Mouse (Mus musculus): Measurements from ENCODE around the gene Rps3.
"Not testable (repeated sequence)": the region's sequence is repeated elsewhere in the genome, so short reads cannot be mapped to it uniquely, and the experiment has no call there.

Gene Rps3

DNA sequence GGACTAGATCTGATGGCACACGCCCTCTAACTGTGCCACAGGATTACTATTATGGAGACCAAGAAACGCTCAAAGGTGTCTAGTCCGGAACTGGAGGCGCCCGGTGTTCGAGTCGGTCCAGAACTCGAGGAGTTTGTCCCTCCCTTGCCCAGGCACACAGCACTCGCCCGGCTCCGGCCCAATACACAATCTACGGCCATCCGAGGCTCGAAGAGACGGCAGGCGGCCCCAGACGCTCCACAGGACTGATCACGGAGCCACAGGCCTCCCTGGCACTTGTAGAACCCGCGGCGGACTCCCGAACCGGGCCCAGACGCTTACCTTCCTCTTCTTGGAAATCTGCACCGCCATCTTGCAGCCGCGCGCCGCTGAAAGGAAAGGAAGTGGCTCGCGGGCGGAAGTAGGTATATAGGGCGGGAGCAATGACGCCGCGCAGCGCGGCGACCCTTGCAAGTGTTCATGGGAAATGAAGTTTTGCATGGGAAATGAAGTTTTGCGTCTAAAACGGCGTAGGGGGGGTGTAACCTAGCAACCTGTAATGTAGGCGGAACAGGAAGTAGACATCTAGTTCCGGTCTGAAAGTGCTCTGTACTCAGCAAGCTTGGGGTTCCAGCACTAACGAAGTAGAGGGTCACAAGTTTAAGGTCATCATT lies at the start of gene Rps3:
Gene Rps3, minus strand, starts transcription at position 468 of the 653 bp plus-strand sequence.
- DNase-seq (ENCODE audit: low read depth) = peak; percentile 95

DNA sequence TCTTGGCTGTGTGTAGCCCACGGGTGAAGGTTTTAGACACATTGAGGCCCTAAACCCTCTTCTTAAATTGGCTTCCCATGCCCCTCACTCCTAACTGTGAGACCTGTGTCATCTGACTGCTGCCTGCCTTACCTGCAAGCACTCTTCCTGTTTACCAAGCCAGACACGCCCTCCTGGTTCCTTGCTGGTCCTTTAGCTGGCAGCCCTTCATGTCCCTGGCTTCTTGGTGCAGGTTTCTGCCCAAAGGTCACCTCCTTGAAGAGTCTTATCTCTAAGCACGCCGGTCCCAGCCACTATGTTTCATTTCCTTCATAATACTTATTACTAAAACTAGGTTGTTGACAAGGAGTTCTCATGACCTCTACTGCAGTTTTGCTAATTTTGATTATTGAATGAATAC lies 49.0 kb upstream of the Rps3 start:
- no peak for DNase-seq (ENCODE audit: low read depth)

DNA sequence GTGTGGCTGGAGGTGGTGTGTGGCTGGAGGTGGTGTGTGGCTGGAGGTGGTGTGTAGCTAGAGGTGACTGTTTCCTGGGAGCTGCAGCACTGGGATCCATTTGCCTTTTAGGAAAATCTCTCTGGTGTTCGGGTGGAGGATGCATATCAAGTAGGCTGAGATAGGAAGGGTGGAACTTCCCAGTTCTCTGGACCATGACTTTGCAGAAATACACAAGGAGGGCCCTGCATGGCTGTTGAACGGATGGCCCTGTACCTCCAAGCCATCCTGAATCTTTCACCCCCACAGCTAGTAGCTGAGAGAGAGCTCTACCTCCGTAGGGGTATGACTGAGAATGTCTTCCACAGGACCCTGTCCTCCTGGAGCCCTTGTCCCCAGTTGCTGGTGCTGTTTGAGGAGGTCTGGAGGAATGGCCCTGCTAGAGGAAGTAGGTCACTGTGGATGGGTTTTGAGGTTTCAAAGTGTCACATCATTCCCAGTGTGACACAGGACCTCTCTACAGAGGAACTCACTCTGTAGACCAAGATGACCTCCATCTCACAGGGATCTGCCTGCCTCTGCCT lies 48.0 kb upstream of the Rps3 start:
- DNase-seq (ENCODE audit: low read depth) = no peak

DNA sequence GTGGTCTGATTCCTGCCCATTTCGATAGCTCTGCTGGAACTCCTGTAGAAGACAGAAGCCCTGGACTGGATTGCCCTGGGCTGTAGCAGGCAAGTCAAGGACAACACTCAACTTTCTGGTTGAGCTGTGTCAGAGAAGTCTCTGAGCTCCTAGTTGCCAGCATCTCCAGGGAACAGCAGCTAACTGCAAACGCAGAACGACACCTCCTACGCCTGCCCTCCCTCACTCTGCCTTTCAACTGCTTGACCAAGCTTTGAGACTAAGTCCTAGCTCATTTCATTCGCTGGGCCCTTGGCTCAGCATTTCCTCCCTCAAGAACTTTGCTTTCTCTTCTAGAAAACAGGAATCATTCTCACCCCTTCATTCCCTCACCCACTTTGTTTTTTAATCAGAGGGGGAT lies 45.9 kb upstream of the Rps3 start:
- DNase-seq (ENCODE audit: low read depth) = no peak

- DNase-seq (ENCODE audit: low read depth) = no peak
Measured at GRCm38 (mm10) chr7:99528547-99528946, 45.0 kb upstream of the Rps3 start.

DNA sequence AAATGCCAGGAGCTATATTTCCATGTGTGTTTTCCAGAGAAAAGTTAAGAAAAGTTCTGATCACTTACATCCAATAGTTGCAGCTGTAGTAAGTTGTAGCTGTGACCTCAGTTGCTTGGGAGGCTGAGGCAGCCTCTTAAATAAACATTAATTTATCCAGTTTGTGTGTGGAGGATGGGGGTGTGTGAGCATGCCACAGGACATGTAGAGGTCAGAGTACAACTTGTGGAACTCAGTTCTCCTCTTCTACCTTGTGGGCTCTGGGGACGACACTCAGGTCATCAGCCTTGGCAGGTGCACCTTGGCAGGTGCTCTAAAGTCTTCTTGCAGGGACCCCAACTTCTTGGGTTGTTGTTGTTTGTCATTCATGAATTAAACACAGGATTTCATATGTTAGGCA lies 40.3 kb upstream of the Rps3 start:
- DNase-seq (ENCODE audit: low read depth) = no peak

DNA sequence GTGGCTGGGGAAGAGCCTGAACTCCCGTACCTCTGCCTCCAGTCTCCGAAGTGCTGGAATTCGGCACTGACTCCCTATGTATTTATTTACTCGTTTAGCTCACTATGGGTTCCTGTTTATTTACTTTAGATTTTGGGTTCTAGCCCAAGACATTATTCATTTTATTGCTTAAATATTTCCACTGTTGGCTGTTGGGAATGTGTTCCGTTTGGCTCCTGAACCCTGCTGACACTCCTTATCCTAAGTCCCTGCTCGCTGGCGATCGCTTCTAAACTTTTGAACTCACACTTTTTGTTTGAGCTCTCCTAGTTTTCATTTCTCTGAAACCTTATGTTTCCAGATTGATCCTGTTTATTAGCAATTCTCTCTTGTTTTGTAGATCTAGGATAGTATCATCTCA lies 39.6 kb upstream of the Rps3 start:
- DNase-seq (ENCODE audit: low read depth) = no peak

DNA sequence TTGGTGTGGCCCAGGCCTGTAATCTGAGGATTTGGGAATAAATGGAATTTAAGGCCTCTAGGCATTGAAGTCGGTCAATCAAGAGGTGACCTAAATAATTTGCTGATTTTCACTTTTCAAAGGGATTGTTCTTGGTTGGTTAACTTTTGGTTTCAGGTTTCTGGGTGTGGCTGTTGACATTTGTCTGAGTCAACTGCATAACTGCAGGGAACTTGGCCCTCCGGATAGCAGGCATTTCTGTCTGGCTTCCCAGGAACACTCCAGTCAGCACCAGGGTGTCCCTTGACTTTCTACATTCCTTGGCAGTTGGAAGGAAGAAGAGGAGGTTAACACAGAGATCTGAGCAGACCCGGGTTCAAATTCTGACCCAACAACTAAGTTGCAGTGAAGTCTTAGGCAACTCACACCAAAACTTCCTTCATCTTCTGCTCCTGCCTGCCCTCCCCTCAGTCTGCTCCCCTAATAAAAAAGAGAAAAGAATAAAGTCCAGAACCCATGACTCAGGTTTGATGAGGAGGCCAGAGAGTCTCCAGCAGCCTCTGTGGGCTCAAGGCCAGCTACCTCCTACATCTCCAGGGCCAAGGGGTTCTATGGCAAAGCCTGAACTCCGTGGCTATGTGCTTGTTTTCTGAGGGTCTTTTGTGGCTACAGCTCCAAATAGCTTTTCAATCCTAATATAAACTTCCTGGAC lies 35.6 kb upstream of the Rps3 start:
- DNase-seq (ENCODE audit: low read depth) = peak; percentile 61

GRCm38 (mm10) chr7:99516814-99517157 lies 33.2 kb upstream of the Rps3 start:
- no peak for DNase-seq (ENCODE audit: low read depth)

GRCm38 (mm10) chr7:99516092-99516813 lies 32.7 kb upstream of the Rps3 start:
- DNase-seq (ENCODE audit: low read depth) = no peak

GRCm38 (mm10) chr7:99510087-99510501 lies 26.6 kb upstream of the Rps3 start:
- peak; percentile 7 for DNase-seq (ENCODE audit: low read depth)

- DNase-seq (ENCODE audit: low read depth) = not testable (repeated sequence)
Measured at GRCm38 (mm10) chr7:99508187-99508586, 24.6 kb upstream of the Rps3 start.

- DNase-seq (ENCODE audit: low read depth) = no peak
Measured at GRCm38 (mm10) chr7:99504556-99504955, 21.0 kb upstream of the Rps3 start.

GRCm38 (mm10) chr7:99501148-99501547 lies 17.6 kb upstream of the Rps3 start:
- DNase-seq (ENCODE audit: low read depth) = no peak

DNA sequence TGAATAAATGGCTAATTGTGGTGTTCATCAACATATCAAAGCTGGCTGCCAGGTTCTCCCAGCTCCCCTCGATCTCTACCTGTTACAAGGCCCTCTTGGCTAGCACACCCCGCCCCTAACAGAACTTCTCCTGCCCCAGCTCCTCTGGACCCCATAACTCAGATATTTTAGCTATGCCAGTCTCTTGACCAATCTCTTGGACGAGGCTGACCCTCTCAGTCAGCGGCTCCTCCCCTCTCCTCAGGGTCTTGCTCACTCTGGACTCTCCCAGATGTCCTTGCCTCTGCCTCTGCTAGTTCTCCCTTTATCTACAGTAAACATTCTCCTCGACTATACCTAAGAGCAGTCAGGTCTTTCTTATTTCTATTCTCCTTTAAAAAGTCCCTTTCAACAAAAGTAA lies 17.1 kb upstream of the Rps3 start:
- DNase-seq (ENCODE audit: low read depth) = no peak

GRCm38 (mm10) chr7:99500201-99500600 lies 16.7 kb upstream of the Rps3 start:
- peak; percentile 34 for DNase-seq (ENCODE audit: low read depth)

DNA sequence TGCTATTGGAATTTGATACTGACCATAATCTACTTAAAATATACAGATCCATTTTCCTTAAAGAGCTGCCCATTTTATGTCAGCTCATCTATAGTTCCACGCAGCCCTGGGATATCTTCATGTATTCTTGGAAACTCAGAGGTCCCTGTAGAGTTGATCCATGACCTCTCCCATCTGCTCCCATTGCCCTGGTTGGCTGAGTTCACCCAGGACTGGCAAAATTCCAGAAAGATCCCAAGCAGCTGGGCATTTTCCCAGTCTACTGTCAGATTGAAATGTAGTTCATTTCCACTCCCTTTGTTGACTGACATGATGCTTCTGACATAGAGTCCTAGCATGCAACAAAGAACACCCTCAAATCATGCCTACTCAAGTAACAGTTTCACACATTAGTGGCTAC lies 15.6 kb upstream of the Rps3 start:
- DNase-seq (ENCODE audit: low read depth) = no peak

- DNase-seq (ENCODE audit: low read depth) = no peak
Measured at GRCm38 (mm10) chr7:99489708-99490107, 6.2 kb upstream of the Rps3 start.

- DNase-seq (ENCODE audit: low read depth) = no peak
Measured at GRCm38 (mm10) chr7:99484679-99485078, 1.1 kb upstream of the Rps3 start.

DNA sequence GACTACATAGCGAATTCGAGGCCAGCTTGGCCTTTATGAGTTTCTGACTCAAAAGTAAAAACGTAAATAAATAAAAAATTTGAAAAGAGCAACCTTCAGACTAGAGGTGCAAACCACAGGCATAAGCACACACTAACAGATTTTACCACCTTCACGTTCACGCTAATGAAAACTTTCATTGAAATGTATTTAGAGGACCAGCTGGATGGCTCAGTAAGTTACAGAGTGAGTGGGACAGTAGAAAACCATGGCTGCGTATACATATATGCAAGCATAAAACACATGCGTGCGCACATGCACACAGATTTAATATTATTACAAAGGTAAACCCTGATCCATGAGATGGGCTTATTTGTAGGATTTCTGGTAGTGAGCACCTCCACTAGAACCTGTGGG lies 384 bp upstream of the Rps3 start:
- no peak for DNase-seq (ENCODE audit: low read depth)

DNA sequence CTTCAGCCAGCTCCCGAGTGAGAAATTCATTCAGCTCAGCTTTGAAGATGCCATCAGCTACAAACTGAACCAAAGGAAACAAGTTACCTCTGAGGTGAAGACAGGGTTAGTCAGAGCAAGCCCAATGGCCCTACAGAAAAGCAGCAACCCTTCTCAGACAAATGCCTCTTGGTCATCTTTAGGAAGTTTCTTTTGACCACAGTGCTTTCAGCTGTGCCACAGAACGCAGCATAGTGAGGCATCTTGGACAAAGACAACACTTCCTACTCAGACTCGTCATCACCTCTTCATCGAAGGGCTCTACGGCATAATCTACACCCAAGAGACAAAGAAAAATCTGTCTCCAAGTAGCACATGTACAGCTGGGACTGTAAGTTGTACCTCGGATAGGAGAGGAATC lies 901 bp downstream of the Rps3 start:
- DNase-seq (ENCODE audit: low read depth) = no peak

DNA sequence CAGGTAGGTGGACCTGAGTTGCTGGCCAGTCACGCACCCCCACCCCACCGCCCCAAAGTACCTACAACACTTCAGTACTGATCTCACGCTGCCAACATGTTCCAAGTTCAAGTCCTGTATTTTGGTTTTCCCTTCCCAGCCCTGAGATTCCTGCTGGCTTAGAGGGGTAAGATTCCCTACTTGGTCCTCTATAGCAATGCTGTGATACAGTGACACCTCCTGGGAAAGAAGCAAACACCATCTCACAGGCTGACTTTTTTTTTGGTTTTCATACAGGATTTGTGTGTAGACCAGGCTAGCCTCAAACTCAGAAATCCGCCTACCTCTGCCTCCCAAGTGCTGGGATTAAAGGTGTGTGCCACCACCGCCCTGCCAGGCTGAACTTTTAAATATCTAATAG lies 6.3 kb downstream of the Rps3 start:
- no peak for DNase-seq (ENCODE audit: low read depth)

DNA sequence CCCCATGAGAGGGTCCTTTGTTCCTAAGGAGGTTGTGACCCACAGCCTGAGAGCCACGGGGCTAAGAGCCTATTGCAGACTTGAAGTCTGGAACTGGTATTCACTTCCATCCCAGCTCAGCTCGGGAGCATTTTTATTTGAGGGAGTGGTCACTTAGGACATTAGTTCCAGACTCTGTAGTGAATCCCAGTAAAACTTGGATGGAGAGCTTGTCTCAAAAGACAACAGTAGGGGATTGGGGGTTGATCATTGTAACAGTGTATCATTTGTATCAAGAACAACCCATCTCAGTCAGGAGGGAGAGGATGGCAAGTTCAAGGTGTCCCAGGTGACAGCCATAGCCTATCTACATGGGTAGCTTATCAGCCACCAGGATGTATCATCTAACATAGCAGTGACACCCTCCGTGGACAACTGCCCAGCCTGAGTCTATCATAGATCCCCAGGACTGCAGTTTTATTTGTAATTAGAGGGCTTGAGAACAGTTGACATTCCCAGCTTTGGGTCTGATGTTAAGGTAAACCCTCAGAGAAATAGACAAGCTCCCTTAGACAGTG lies 6.9 kb downstream of the Rps3 start:
- no peak for DNase-seq (ENCODE audit: low read depth)
